ENCODE assay signal across 7 mouse cellular contexts in genomic region chr17:31060196-31060587, GRCm38 (mm10). TPM values are rescaled to one million over a fixed set of nuclear protein-coding genes. Genes with fewer than 3 reads are reported as not detected.
DNase-seq lines count a peak whose midpoint lies in the region; ATAC-seq lines count a peak whose summit lies in the region.

No protein-coding gene starts in this region.

- peak overlapping the region; percentile 23; the same call in 1 of the 2 replicates for H3K4me2 ChIP-seq in kidney, embryonic 15.5 days

- peak overlapping the region; percentile 72 for H3K27ac ChIP-seq in kidney, embryonic 15.5 days
- H3K27ac ChIP-seq in brown adipose tissue, adult 24 weeks (replicated peaks; ENCODE audit: low read depth, low read length): peak overlapping the region; percentile 89

- H3K9ac ChIP-seq in kidney, embryonic 15.5 days: no peak overlapping the region

- no peaks in the 10 kb centered on the region for H3K9me3 ChIP-seq in kidney, embryonic 15.5 days (replicated peaks)

- DNase-seq in kidney, adult 18-20 months: no peak
- DNase-seq in Muller cell, postnatal 12 days (ENCODE audit: inconsistent ontology term): peak; percentile 13
- DNase-seq in lung, postnatal 36 days: peak; percentile 41
- no peak for DNase-seq in right cerebral cortex, postnatal 25 days

- 36% methylated on average over 4 of the region's 4 CpGs for WGBS in kidney, embryonic 15.5 days

- H3K4me3 ChIP-seq in kidney, embryonic 15.5 days (replicated peaks): no peak overlapping the region
- peak overlapping the region; percentile 16; the same call in 1 of the 2 replicates for H3K4me3 ChIP-seq in brown adipose tissue, adult 24 weeks (ENCODE audit: insufficient read depth, low read depth, low read length)

- peaks cover 38% of the 10 kb centered on the region for H3K4me1 ChIP-seq in kidney, embryonic 15.5 days
- peaks cover 18% of the 10 kb centered on the region for H3K4me1 ChIP-seq in brown adipose tissue, adult 24 weeks (ENCODE audit: control insufficient read depth, insufficient read depth, insufficient read length, low read length)

- no peak for ATAC-seq in kidney, embryonic 15.5 days (replicated peaks; ENCODE audit: low FRiP score)
- ATAC-seq in inflammation-experienced regulatory T-cells, adult 6 months: no peak

- H3K36me3 ChIP-seq in kidney, embryonic 15.5 days: no peaks in the 10 kb centered on the region

- peaks cover 43% of the 10 kb centered on the region for H3K27me3 ChIP-seq in kidney, embryonic 15.5 days

RNA-seq across cellular contexts. Expression of gene Abcg1, which starts 2.7 kb away (rescaled TPM):
- 7.1 and 7.5 TPM in 2 replicates for polyA plus RNA-seq in kidney, embryonic 15.5 days (2015; fragmentation: Nextera tagmentation; extraction: Ambion mirVana)
- 2.3 and 5.0 TPM in 2 replicates for polyA plus RNA-seq in brown adipose tissue, adult 24 weeks (2012; ENCODE audit: insufficient read depth, insufficient read length, missing spikeins)
- 100 to 1,000 TPM in 1 of 3 experiments, 10 to 100 TPM in 2; 67.1 to 113 (median 95.6) TPM for polyA plus RNA-seq in inflammation-experienced regulatory T-cells, adult 6 months (2017; shearing (Covaris generic))

Comparison
In these comparisons a context has a peak if more than half of its experiments do, and no peak if none do; other contexts are left out.
1. DNase-seq: peak in Muller cell, postnatal 12 days (single experiment) and lung, postnatal 36 days (single experiment); none in kidney, adult 18-20 months (single experiment) and right cerebral cortex, postnatal 25 days (single experiment).